Mouse (Mus musculus) myocyte (in vitro differentiated cells): ENCODE data around the gene Ninj2. TPM values are rescaled to one million over a fixed set of nuclear protein-coding genes. Genes with fewer than 3 reads are reported as not detected.

Source experiments
- H3K27me3 ChIP-seq: one replicate; pipeline ENCODE4 v1.6.1; 2011; ENCODE audit not compliant: control insufficient read depth, insufficient read depth, insufficient read length
- H3K36me3 ChIP-seq: one replicate; pipeline ENCODE4 v1.6.1; 2011; ENCODE audit not compliant: control insufficient read depth, insufficient read depth
- H3K4me2 ChIP-seq: one replicate; pipeline ENCODE4 v1.6.1; 2011; ENCODE audit warnings: low read depth, control low read depth
- H3K4me3 ChIP-seq: one replicate; pipeline ENCODE4 v1.5.1; 2011; ENCODE audit warnings: mild to moderate bottlenecking, control low read depth, moderate library complexity
- H3K79me2 ChIP-seq: one replicate; pipeline ENCODE4 v1.6.1; 2011; ENCODE audit not compliant: control insufficient read depth, insufficient read depth
- H3ac ChIP-seq: one replicate; pipeline ENCODE4 v1.6.1; 2011; ENCODE audit not compliant: control insufficient read depth, insufficient read length
- CEBPB ChIP-seq: IDR thresholded peaks from 2 replicates; pipeline ENCODE4 v1.6.1; 2011; ENCODE audit warnings: mild to moderate bottlenecking, moderate library complexity; ENCODE audit not compliant: poor library complexity, insufficient read depth, severe bottlenecking
- E2F4 ChIP-seq: IDR thresholded peaks from one replicate; pipeline ENCODE4 v1.6.1; 2011; ENCODE audit warnings: mild to moderate bottlenecking, control low read depth, moderate library complexity; ENCODE audit not compliant: insufficient read depth
- MAX ChIP-seq: IDR thresholded peaks from one replicate; pipeline ENCODE4 v1.6.1; 2011; ENCODE audit warnings: low read depth, mild to moderate bottlenecking, control low read depth
- MYOD1 ChIP-seq, 3 experiments: IDR thresholded peaks; one replicate each; pipeline ENCODE4 v1.6.1; 2011; ENCODE audit warnings: control low read depth in 2 of 3, low read depth in 2 of 3, mild to moderate bottlenecking in 2 of 3, moderate library complexity in 1 of 3; ENCODE audit not compliant: insufficient read length in 2 of 3, control insufficient read depth in 1 of 3
- MYOG ChIP-seq, 3 experiments: IDR thresholded peaks; one replicate each; pipeline ENCODE4 v1.6.1; 2011; ENCODE audit warnings: control low read depth in 2 of 3, low read depth in 2 of 3, mild to moderate bottlenecking in 2 of 3; ENCODE audit not compliant: insufficient read length in 2 of 3, control insufficient read depth in 1 of 3, insufficient read depth in 1 of 3
- POLR2A ChIP-seq: IDR thresholded peaks from one replicate; pipeline ENCODE4 v1.6.1; 2011; ENCODE audit warnings: low read depth, mild to moderate bottlenecking, control low read depth, moderate library complexity; ENCODE audit not compliant: insufficient read length
- POLR2AphosphoS2 ChIP-seq: IDR thresholded peaks from one replicate; pipeline ENCODE4 v1.6.1; 2011; ENCODE audit warnings: low read depth, control low read depth; ENCODE audit not compliant: insufficient read length
- REST ChIP-seq: IDR thresholded peaks from one replicate; pipeline ENCODE4 v1.6.1; 2011; ENCODE audit warnings: mild to moderate bottlenecking, control low read depth, moderate library complexity; ENCODE audit not compliant: insufficient read depth, insufficient read length
- SRF ChIP-seq: IDR thresholded peaks from one replicate; pipeline ENCODE4 v1.6.1; 2011; ENCODE audit warnings: low read depth; ENCODE audit not compliant: control insufficient read depth, insufficient read length
- TCF12 ChIP-seq: IDR thresholded peaks from one replicate; pipeline ENCODE4 v1.6.1; 2011; ENCODE audit warnings: mild to moderate bottlenecking, control low read depth; ENCODE audit not compliant: poor library complexity, insufficient read depth, severe bottlenecking
- TCF3 ChIP-seq: IDR thresholded peaks from one replicate; pipeline ENCODE4 v1.6.1; 2011; ENCODE audit warnings: low read depth, control low read depth; ENCODE audit not compliant: insufficient read length
- USF1 ChIP-seq: IDR thresholded peaks from one replicate; pipeline ENCODE4 v1.6.1; 2011; ENCODE audit warnings: low read depth, mild to moderate bottlenecking, control low read depth, moderate library complexity
- polyA plus RNA-seq: library from polyadenylated mRNA; unstranded; fragments of >200 nt; fragmentation: generic; extraction: Trizol; gene quantifications from one replicate; pipeline ENCODE4 v1.2.1, GENCODE M21; 2012; ENCODE audit warnings: missing spikeins

Ninj2 gene
- polyA plus RNA-seq, 1 experiment = 0.05 TPM

DNA sequence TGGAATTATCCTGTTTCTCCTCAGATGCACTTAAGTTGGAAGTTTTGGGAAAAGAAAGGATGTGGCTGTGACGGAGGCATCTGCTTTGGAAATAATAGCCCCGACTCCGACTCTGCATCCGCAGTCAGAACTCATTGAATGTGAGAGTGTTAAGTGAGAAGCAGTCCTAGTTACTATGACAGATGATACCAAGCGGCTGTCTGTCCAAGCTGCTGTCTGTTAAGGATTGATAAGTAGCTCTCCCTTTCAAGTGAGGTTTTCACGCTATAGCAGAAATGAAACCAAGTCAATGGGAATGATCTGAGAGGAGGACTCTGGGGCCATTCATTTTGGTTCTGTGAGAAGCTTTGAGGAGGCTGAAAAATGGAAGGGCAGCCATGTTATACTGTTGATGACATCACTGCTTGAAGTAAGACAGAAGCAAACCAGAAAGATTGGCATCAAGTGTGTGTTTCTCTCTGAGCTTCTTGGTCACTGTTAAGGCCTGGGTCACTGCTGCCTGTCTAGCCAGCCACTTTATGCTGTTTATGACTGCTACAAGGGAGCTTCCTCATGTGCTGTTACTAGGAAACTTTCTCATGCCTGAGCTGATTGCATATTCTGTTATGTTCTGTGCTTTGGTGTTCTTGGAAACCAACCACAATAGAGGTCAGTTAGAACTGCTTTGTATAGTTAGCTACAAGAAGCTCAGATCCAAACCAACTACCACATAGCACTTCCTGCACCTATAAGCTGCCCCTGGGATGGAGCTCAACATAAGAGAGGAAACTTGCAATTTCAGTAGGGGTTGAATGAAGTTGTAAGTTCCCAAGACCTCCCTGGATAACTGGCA, 16.3 kb upstream of the Ninj2 start:
- TF ChIP-seq MYOD1 (IDR thresholded peaks at IDR 0.05; ENCODE audit: control insufficient read depth in 1 of 3, insufficient read length in 2 of 3, low read depth in 2 of 3) (no peak), SRF (no peak), E2F4 (no peak), MYOG (IDR thresholded peaks at IDR 0.05; ENCODE audit: control insufficient read depth in 1 of 3, insufficient read depth in 1 of 3, insufficient read length in 2 of 3, low read depth in 2 of 3) (no peak), USF1 (no peak), TCF3 (no peak), MAX (no peak), POLR2A (no peak), REST (no peak), POLR2AphosphoS2 (no peak), TCF12 (no peak), CEBPB (no peak)
- H3K27me3 ChIP-seq = no peaks in the 10 kb centered on the region
- H3ac ChIP-seq = no peak overlapping the region
- no peak overlapping the region for H3K4me3 ChIP-seq
- no peaks in the 10 kb centered on the region for H3K79me2 ChIP-seq
- no peaks in the 10 kb centered on the region for H3K36me3 ChIP-seq
- H3K4me2 ChIP-seq = no peak overlapping the region

DNA sequence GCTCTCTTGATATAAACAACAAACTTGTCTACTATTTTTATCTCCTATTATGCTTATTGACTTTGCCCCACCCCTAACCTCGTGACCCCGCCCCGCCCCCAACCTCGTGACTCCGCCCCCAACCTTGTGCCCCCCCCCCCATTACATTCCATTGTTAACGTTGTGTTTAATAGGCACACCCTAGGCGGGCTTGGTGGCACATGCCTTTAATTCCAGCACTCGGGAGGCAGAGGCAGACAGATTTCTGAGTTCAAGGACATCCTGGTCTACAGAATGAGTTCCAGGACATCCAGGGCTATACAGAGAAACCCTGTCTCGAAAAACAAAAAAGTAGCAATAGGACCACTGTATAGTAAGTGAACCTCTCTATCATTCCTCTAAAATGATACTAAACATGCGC, 13.6 kb upstream of the Ninj2 start:
- Histone ChIP-seq H3K4me2 (no peak overlapping the region), H3K27me3 (no peaks in the 10 kb centered on the region), H3K4me3 (no peak overlapping the region), H3ac (no peak overlapping the region), H3K36me3 (no peaks in the 10 kb centered on the region), H3K79me2 (no peaks in the 10 kb centered on the region)
- TF ChIP-seq USF1 (no peak), MAX (no peak), E2F4 (no peak), MYOG (IDR thresholded peaks at IDR 0.05; ENCODE audit: control insufficient read depth in 1 of 3, insufficient read depth in 1 of 3, insufficient read length in 2 of 3, low read depth in 2 of 3) (no peak), POLR2A (no peak), SRF (no peak), MYOD1 (IDR thresholded peaks at IDR 0.05; ENCODE audit: control insufficient read depth in 1 of 3, insufficient read length in 2 of 3, low read depth in 2 of 3) (no peak), REST (no peak), TCF3 (no peak), POLR2AphosphoS2 (no peak), CEBPB (no peak), TCF12 (no peak)

DNA sequence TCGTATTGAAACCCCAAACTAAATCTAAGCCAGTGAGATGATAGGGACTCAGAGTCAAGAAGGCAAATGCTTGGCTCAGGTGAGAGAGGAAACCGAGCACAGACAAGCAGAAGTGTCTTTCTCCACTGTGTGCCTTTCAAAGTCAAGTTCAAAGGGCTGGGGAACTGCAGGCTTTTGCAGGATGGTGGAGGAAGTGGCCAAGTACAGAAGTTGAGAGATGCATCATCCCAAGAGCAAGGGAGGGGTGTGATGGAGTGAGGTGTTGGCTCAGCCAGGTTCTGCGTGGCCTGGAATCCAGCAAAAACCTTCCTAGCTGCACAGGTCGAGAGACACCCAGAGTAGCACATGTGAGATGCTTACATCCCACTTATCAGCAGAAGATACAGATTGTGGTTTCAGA, 11.6 kb upstream of the Ninj2 start:
- no peaks in the 10 kb centered on the region for H3K27me3 ChIP-seq
- no peak overlapping the region for H3ac ChIP-seq
- no peaks in the 10 kb centered on the region for H3K79me2 ChIP-seq
- no peak overlapping the region for H3K4me3 ChIP-seq
- H3K4me2 ChIP-seq = no peak overlapping the region
- TF ChIP-seq MYOG (IDR thresholded peaks at IDR 0.05; ENCODE audit: control insufficient read depth in 1 of 3, insufficient read depth in 1 of 3, insufficient read length in 2 of 3, low read depth in 2 of 3) (no peak), MAX (no peak), POLR2A (no peak), CEBPB (no peak), POLR2AphosphoS2 (no peak), MYOD1 (IDR thresholded peaks at IDR 0.05; ENCODE audit: control insufficient read depth in 1 of 3, insufficient read length in 2 of 3, low read depth in 2 of 3) (no peak), SRF (no peak), TCF12 (no peak), REST (no peak)
- no peaks in the 10 kb centered on the region for H3K36me3 ChIP-seq

DNA sequence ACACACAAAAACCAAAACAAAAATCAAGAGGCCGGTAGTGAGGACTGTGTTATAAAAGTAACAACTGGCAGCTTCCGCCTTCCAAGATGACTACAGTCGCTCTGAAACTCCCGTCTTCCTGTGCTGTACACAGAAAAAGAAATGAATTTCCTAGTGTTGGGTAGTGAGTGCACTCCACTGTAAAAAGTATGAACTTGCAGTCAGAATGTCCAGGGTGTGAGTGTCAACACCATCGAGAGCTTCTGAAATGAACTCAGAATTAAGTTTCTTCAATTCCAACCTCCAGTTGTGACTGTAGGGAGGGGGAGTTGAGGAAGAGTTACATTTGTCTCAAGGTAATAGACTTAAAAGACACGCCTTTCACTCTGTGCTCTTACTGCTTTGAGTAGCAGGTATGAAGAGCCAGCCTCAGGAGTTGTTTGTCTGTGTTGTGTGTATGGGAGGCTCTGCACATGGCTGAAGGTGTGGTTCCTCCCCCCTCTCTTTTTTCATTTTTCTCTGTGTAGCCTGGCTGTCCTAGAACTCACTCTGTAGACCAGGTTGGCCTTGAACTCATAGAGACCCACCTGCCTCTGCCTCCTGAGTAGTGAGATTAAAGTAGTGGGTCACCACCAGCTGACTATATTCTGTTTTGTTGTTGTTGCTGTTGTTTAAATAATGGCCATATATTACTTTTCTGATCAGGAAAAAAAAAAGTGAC, 10.7 kb upstream of the Ninj2 start:
- Histone ChIP-seq H3K27me3 (no peaks in the 10 kb centered on the region), H3K4me2 (no peak overlapping the region), H3K4me3 (no peak overlapping the region), H3ac (no peak overlapping the region), H3K79me2 (no peaks in the 10 kb centered on the region), H3K36me3 (no peaks in the 10 kb centered on the region)
- TF ChIP-seq USF1 = no peak
- no peak for TF ChIP-seq POLR2A
- no peak for TF ChIP-seq MYOG (IDR thresholded peaks at IDR 0.05; ENCODE audit: control insufficient read depth in 1 of 3, insufficient read depth in 1 of 3, insufficient read length in 2 of 3, low read depth in 2 of 3)
- no peak for TF ChIP-seq CEBPB
- no peak for TF ChIP-seq MYOD1 (IDR thresholded peaks at IDR 0.05; ENCODE audit: control insufficient read depth in 1 of 3, insufficient read length in 2 of 3, low read depth in 2 of 3)
- TF ChIP-seq SRF = no peak
- no peak for TF ChIP-seq POLR2AphosphoS2
- TF ChIP-seq MAX = no peak
- TF ChIP-seq TCF12 = no peak
- TF ChIP-seq E2F4 = no peak
- no peak for TF ChIP-seq REST
- no peak for TF ChIP-seq TCF3
